Mouse (Mus musculus) heart, adult 2 months (tissue): ENCODE measurements around the gene Sirt1. TPM values are rescaled to one million over a fixed set of nuclear protein-coding genes. Genes with fewer than 3 reads are reported as not detected.
"Not testable (repeated sequence)": the region's sequence is repeated elsewhere in the genome, so short reads cannot be mapped to it uniquely, and the experiment has no call there.

Experiments used
- DNase-seq, 2 experiments: peaks; one replicate each; pipeline ENCODE4 v3.0.0; 2021
- H3K27ac ChIP-seq: fragments of 200-600 bp; 2 replicates; pipeline ENCODE4 v1.8.1; 2022
- H3K27me3 ChIP-seq: fragments of 200-500 bp; 2 replicates; pipeline ENCODE4 v1.6.1; 2012; ENCODE audit warnings: mild to moderate bottlenecking, low read length, inconsistent platforms, mixed read lengths; ENCODE audit not compliant: control insufficient read depth, insufficient read depth
- H3K36me3 ChIP-seq: fragments of 200-500 bp; 2 replicates; pipeline ENCODE4 v1.6.1; 2012; ENCODE audit warnings: low read length, inconsistent platforms; ENCODE audit not compliant: control insufficient read depth, insufficient read depth
- H3K4me1 ChIP-seq: fragments of 200-500 bp; 2 replicates; pipeline ENCODE4 v1.6.1; 2011; ENCODE audit warnings: low read length; ENCODE audit not compliant: control insufficient read depth, insufficient read depth
- H3K4me3 ChIP-seq: fragments of 200-600 bp; 2 replicates; pipeline ENCODE4 v1.8.1; 2022
- H3K79me2 ChIP-seq: fragments of 200-500 bp; replicated peaks from 2 replicates; pipeline ENCODE4 v1.6.1; 2012; ENCODE audit warnings: mild to moderate bottlenecking, inconsistent platforms, low read length, moderate library complexity, mixed read lengths; ENCODE audit not compliant: control insufficient read depth, insufficient read depth
- H3K9ac ChIP-seq: fragments of 200-500 bp; 2 replicates; pipeline ENCODE4 v1.6.1; 2012; ENCODE audit warnings: low read depth, mild to moderate bottlenecking, control low read depth, inconsistent platforms, low read length, mixed read lengths
- CTCF ChIP-seq: fragments of 200-600 bp; IDR thresholded peaks from 2 replicates; pipeline ENCODE4 v1.8.1; 2022; ENCODE audit warnings: antibody characterized with exemption, mild to moderate bottlenecking, moderate library complexity
- EP300 ChIP-seq: fragments of 200-500 bp; IDR thresholded peaks from 2 replicates; pipeline ENCODE4 v1.6.1; 2011; ENCODE audit warnings: low read depth, low read length, control low read depth; ENCODE audit not compliant: insufficient read depth
- POLR2A ChIP-seq: fragments of 200-500 bp; IDR thresholded peaks from 2 replicates; pipeline ENCODE4 v1.6.1; 2011; ENCODE audit warnings: mild to moderate bottlenecking, low read depth, low read length, control low read depth; ENCODE audit not compliant: insufficient read depth
- WGBS: fragments of 180-500 bp; shearing (Covaris S2); methylation state at CpG from one replicate; pipeline ENCODE4 v1.1.7; 2018; 5-methylcytosine and 5-hydroxymethylcytosine counted together
- intact Hi-C: fragments of 180-260 bp; cut with DNase I; formaldehyde crosslinking; loops from one replicate; pipeline ENCODE4 v1.15.1; 2025
- polyA plus RNA-seq: library from polyadenylated mRNA; depleted of rRNA; stranded (reverse); fragments of >200 nt; gene quantifications from 2 replicates; pipeline ENCODE4 v1.2.3, GENCODE M21; 2012
- total RNA-seq, 2 experiments: library from RNA; stranded (reverse); gene quantifications; 2 replicates each; pipeline ENCODE4 v1.2.3; 2021

Sirt1 gene
- total and polyA plus RNA-seq, 3 experiments = 2.5 to 11.5 (median 10.4) TPM

GRCm38 (mm10) chr10:63402731-63403504 is 21.4 kb upstream of the Sirt1 start:
- Histone ChIP-seq H3K27me3 (no peaks in the 10 kb centered on the region), H3K79me2 (no peaks in the 10 kb centered on the region), H3K36me3 (no peaks in the 10 kb centered on the region), H3K4me1 (no peaks in the 10 kb centered on the region), H3K4me3 (no peak overlapping the region), H3K9ac (no peak overlapping the region), H3K27ac (no peak overlapping the region)
- WGBS = 84% methylated on average over 5 of the region's 5 CpGs
- intact Hi-C loops = no loop called here
- TF ChIP-seq CTCF (no peak), POLR2A (no peak), EP300 (no peak)
- DNase-seq = no peak

GRCm38 (mm10) chr10:63396963-63397362 is 15.5 kb upstream of the Sirt1 start:
- Histone ChIP-seq H3K4me3 (no peak overlapping the region), H3K4me1 (no peaks in the 10 kb centered on the region), H3K9ac (no peak overlapping the region), H3K79me2 (no peaks in the 10 kb centered on the region), H3K27ac (no peak overlapping the region), H3K36me3 (no peaks in the 10 kb centered on the region), H3K27me3 (no peaks in the 10 kb centered on the region)
- intact Hi-C loops = no loop called here
- WGBS = 92% methylated on average over 10 of the region's 10 CpGs
- DNase-seq = no peak
- TF ChIP-seq CTCF = no peak
- no peak for TF ChIP-seq POLR2A
- TF ChIP-seq EP300 = no peak

GRCm38 (mm10) chr10:63388948-63389347 is 7.4 kb upstream of the Sirt1 start:
- no peak overlapping the region for H3K4me3 ChIP-seq
- no peaks in the 10 kb centered on the region for H3K4me1 ChIP-seq
- no peaks in the 10 kb centered on the region for H3K79me2 ChIP-seq
- intact Hi-C loops = loop anchor here (10.0 kb wide), 1 partner anchor 364 kb away; the partner anchor contains the start of genes Hnrnph3 and Pbld2
- H3K27me3 ChIP-seq = no peaks in the 10 kb centered on the region
- 70% methylated on average over 4 of the region's 4 CpGs for WGBS
- H3K9ac ChIP-seq = no peak overlapping the region
- no peaks in the 10 kb centered on the region for H3K36me3 ChIP-seq
- TF ChIP-seq EP300 (no peak), POLR2A (no peak), CTCF (no peak)
- no peak overlapping the region for H3K27ac ChIP-seq
- DNase-seq = no peak

GRCm38 (mm10) chr10:63386991-63387390 is 5.5 kb upstream of the Sirt1 start:
- WGBS = 5% methylated on average over 10 of the region's 10 CpGs
- no peak overlapping the region; the same call in none of the 2 replicates for H3K9ac ChIP-seq
- intact Hi-C loops = loop anchor here (10.0 kb wide), 1 partner anchor 362 kb away; the partner anchor contains the start of genes Hnrnph3 and Pbld2
- H3K27me3 ChIP-seq = no peaks in the 10 kb centered on the region
- TF ChIP-seq POLR2A (no peak), CTCF (no peak)
- H3K36me3 ChIP-seq = no peaks in the 10 kb centered on the region
- H3K4me3 ChIP-seq = peak overlapping the region; percentile 51
- H3K27ac ChIP-seq = peak overlapping the region; percentile 65
- no peak for DNase-seq
- H3K4me1 ChIP-seq = no peaks in the 10 kb centered on the region
- no peaks in the 10 kb centered on the region for H3K79me2 ChIP-seq

GRCm38 (mm10) chr10:63386444-63386843 is 4.9 kb upstream of the Sirt1 start:
- intact Hi-C loops = loop anchor here (10.0 kb wide), 1 partner anchor 362 kb away; the partner anchor contains the start of genes Hnrnph3 and Pbld2
- TF ChIP-seq POLR2A (peak; percentile 69), CTCF (no peak), EP300 (0 out of 2 replicates have a peak, but pooled peaks have one; percentile 24)
- no peaks in the 10 kb centered on the region for H3K36me3 ChIP-seq
- peak overlapping the region; percentile 69 for H3K9ac ChIP-seq
- peaks cover 3% of the 10 kb centered on the region; the same call in 1 of the 2 replicates for H3K4me1 ChIP-seq
- under 1% methylated on average over 19 of the region's 19 CpGs for WGBS
- H3K79me2 ChIP-seq = no peaks in the 10 kb centered on the region
- H3K4me3 ChIP-seq = peak overlapping the region; percentile 51
- peak; percentile 77 to 83 for DNase-seq
- no peaks in the 10 kb centered on the region for H3K27me3 ChIP-seq
- peak overlapping the region; percentile 65 for H3K27ac ChIP-seq

GRCm38 (mm10) chr10:63385897-63386296 is 4.4 kb upstream of the Sirt1 start:
- not testable (repeated sequence) for H3K36me3 ChIP-seq, H3K4me1 ChIP-seq, H3K27ac ChIP-seq, H3K4me3 ChIP-seq, DNase-seq, H3K9ac ChIP-seq, H3K79me2 ChIP-seq, H3K27me3 ChIP-seq
- intact Hi-C loops = loop anchor here (10.0 kb wide), 1 partner anchor 361 kb away; the partner anchor contains the start of genes Hnrnph3 and Pbld2
- 30% methylated on average over 5 of the region's 5 CpGs for WGBS
